Mouse (Mus musculus): ENCODE measurements around the gene Eef1akmt4. TPM values are rescaled to one million over a fixed set of nuclear protein-coding genes. Genes with fewer than 3 reads are reported as not detected.

The Eef1akmt4 gene
- polyA plus RNA-seq (2012; rRNA removed) = 28.0 and 33.0 TPM in 2 replicates
- 38.8 and 44.1 TPM in 2 replicates for polyA plus RNA-seq (2014; fragmentation: Nextera tagmentation; extraction: Ambion mirVana)

GRCm38 (mm10) chr16:20611357-20612227 is at the start of gene Eef1akmt4, which contains the start of the genes Gm49333 and Alg3:
TSS of gene Eef1akmt4 (plus strand) at chr16:20611593.
TSS of gene Gm49333 (plus strand) at chr16:20611610.
TSS of gene Alg3 (minus strand) at chr16:20611735.
- Histone ChIP-seq H3K27me3 (ENCODE audit: control insufficient read depth, insufficient read depth, low read length) (no peaks in the 10 kb centered on the region), H3K27ac (replicated peaks; ENCODE audit: low read depth, low read length) (peak within 1 kb of the TSS; percentile 74), H3K36me3 (ENCODE audit: control insufficient read depth, insufficient read depth, low read length) (peaks cover 13% of the 10 kb centered on the region), H3K9me3 (ENCODE audit: control insufficient read depth, low read length) (no peaks in the 10 kb centered on the region), H3K4me3 (replicated peaks; ENCODE audit: low read length) (peak within 1 kb of the TSS; percentile 77), H3K4me2 (replicated peaks; ENCODE audit: low read depth, low read length, severe bottlenecking) (peak within 1 kb of the TSS; percentile 99), H3K4me1 (ENCODE audit: control insufficient read depth, insufficient read depth, low read length) (0 out of 2 replicates have a peak, but pooled peaks cover 6% of the 10 kb centered on the region), H3K9ac (ENCODE audit: low read depth, low read length, severe bottlenecking) (peak within 1 kb of the TSS; percentile 76)
- DNase-seq (ENCODE audit: low spot score) = peak; percentile 95
- 2% methylated on average over 41 of the region's 41 CpGs for WGBS
- no peak; the same call in 1 of the 2 replicates for TF ChIP-seq POLR2A (IDR thresholded peaks at IDR 0.05; ENCODE audit: borderline replicate concordance, extremely low read depth, insufficient read depth, insufficient read length)
- peak; percentile 97 for ATAC-seq (ENCODE audit: low FRiP score, low read depth)

DNA sequence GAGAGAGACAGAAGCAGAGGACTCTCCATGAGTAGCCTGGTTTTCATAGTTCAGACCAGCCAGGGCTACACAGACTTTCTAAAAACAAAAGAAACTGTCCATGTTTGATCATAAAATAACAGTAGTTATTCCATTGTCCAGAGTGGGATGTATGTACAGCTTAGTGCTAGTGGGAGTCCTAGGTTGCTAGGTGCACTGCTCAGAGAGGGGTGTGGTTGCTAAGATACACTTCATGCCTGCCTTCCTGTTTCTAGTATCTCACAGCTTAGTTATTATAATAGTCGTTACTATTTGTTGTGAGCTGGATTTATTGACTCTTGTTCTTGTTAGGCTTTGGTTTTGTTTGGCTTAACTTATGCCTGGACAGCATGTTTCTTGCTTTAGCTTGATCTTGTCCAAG is 46.3 kb upstream of the Eef1akmt4 start:
- no peak overlapping the region for H3K9ac ChIP-seq (ENCODE audit: low read depth, low read length, severe bottlenecking)
- TF ChIP-seq POLR2A (IDR thresholded peaks at IDR 0.05; ENCODE audit: borderline replicate concordance, extremely low read depth, insufficient read depth, insufficient read length) = no peak
- H3K27me3 ChIP-seq (ENCODE audit: control insufficient read depth, insufficient read depth, low read length) = no peaks in the 10 kb centered on the region
- no peaks in the 10 kb centered on the region for H3K4me1 ChIP-seq (ENCODE audit: control insufficient read depth, insufficient read depth, low read length)
- no peak for ATAC-seq (ENCODE audit: low FRiP score, low read depth)
- DNase-seq (ENCODE audit: low spot score) = no peak
- no peak overlapping the region for H3K4me2 ChIP-seq (replicated peaks; ENCODE audit: low read depth, low read length, severe bottlenecking)
- H3K4me3 ChIP-seq (replicated peaks; ENCODE audit: low read length) = no peak overlapping the region
- H3K27ac ChIP-seq (replicated peaks; ENCODE audit: low read depth, low read length) = no peak overlapping the region
- no peaks in the 10 kb centered on the region for H3K9me3 ChIP-seq (ENCODE audit: control insufficient read depth, low read length)
- peaks cover 31% of the 10 kb centered on the region for H3K36me3 ChIP-seq (ENCODE audit: control insufficient read depth, insufficient read depth, low read length)
- WGBS = 74% methylated on average over 1 of the region's 1 CpGs

DNA sequence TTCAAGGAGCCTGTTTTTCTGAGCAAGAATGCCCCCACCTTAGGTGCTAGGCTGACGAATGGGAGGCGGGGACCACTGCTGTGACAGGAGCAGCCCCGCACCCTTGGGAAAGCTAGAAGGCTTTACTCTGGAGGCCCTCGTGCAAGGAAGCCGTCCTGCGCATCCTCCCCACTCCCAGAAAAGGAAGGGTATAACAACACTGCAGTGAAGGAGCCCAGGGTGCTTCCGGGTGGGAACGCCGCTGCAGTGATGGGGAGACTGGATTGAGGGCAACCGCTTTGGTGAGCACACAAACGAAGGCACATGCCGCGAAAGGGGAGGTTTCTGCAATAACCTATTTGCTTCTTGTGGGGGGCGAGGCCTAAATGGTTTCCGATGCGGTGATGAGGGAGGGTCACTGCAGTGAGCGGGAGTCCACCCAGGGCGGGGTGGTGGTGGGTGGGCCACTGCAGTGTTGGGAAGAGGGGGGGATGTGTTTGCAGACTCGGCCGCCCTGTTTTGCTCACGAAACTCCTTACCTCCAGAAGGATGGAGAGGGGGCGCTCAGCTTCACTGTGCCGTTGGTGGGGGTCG is 21.9 kb upstream of the Eef1akmt4 start, which contains the start of gene Vwa5b2:
TSS of gene Vwa5b2 (plus strand) at position 106 of the 573 bp plus-strand sequence.
- 1% methylated on average over 24 of the region's 24 CpGs for WGBS
- TF ChIP-seq POLR2A (IDR thresholded peaks at IDR 0.05; ENCODE audit: borderline replicate concordance, extremely low read depth, insufficient read depth, insufficient read length) = no peak
- peak within 1 kb of the TSS; percentile 52 for H3K4me3 ChIP-seq (replicated peaks; ENCODE audit: low read length)
- H3K36me3 ChIP-seq (ENCODE audit: control insufficient read depth, insufficient read depth, low read length) = no peaks in the 10 kb centered on the region
- peaks cover 17% of the 10 kb centered on the region for H3K4me1 ChIP-seq (ENCODE audit: control insufficient read depth, insufficient read depth, low read length)
- peak within 1 kb of the TSS; percentile 90 for H3K4me2 ChIP-seq (replicated peaks; ENCODE audit: low read depth, low read length, severe bottlenecking)
- H3K9ac ChIP-seq (ENCODE audit: low read depth, low read length, severe bottlenecking) = peak within 1 kb of the TSS; percentile 54
- DNase-seq (ENCODE audit: low spot score) (peak; percentile 8), ATAC-seq (ENCODE audit: low FRiP score, low read depth) (peak; percentile 61)
- H3K27me3 ChIP-seq (ENCODE audit: control insufficient read depth, insufficient read depth, low read length) = peaks cover 48% of the 10 kb centered on the region
- no peaks in the 10 kb centered on the region for H3K9me3 ChIP-seq (ENCODE audit: control insufficient read depth, low read length)
- H3K27ac ChIP-seq (replicated peaks; ENCODE audit: low read depth, low read length) = no peak within 1 kb of the TSS

DNA sequence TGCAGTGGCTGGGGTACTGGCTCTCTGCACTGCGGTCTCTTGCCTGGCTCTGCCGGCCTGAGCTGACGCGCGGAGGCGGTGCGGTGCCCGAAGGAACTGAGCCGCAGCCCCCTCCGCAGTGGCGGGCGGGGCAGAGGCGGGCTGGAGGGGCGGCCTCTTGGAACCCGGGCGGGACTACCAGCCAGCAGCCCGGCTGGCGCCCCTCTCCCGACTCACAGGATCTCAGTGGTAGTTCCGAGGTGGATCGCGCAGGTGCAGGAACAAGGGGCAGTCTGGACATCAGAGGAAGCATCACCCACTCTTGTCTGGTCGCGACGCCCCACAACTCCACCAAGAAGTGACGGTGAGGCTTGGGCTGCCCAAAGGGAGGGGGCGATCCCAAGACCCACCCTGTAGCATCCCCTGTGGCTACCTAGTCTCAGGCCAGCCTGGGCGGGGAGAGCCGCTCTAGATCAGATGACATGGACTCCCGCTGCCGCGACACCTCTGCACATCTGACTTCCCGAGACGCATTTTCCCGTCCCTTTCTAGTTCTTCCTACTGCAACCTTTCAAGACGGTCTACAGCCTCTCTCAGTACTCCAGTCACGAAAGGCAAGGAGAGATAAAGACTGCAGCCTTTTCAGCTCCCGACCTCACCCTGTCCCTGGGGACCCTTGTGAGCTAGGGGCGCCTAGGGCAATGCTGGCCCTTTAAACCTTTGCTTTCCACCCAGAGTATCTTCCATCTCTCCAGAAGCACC is 21.3 kb upstream of the Eef1akmt4 start:
- WGBS = 0% methylated on average over 37 of the region's 39 CpGs
- Histone ChIP-seq H3K4me2 (replicated peaks; ENCODE audit: low read depth, low read length, severe bottlenecking) (peak overlapping the region; percentile 90), H3K27ac (replicated peaks; ENCODE audit: low read depth, low read length) (no peak overlapping the region), H3K27me3 (ENCODE audit: control insufficient read depth, insufficient read depth, low read length) (peaks cover 48% of the 10 kb centered on the region), H3K9me3 (ENCODE audit: control insufficient read depth, low read length) (no peaks in the 10 kb centered on the region), H3K4me3 (replicated peaks; ENCODE audit: low read length) (peak overlapping the region; percentile 52), H3K36me3 (ENCODE audit: control insufficient read depth, insufficient read depth, low read length) (no peaks in the 10 kb centered on the region), H3K4me1 (ENCODE audit: control insufficient read depth, insufficient read depth, low read length) (peaks cover 17% of the 10 kb centered on the region), H3K9ac (ENCODE audit: low read depth, low read length, severe bottlenecking) (peak overlapping the region; percentile 54)
- TF ChIP-seq POLR2A (IDR thresholded peaks at IDR 0.05; ENCODE audit: borderline replicate concordance, extremely low read depth, insufficient read depth, insufficient read length) = no peak
- peak; percentile 73 for ATAC-seq (ENCODE audit: low FRiP score, low read depth)
- peak; percentile 25 for DNase-seq (ENCODE audit: low spot score)

DNA sequence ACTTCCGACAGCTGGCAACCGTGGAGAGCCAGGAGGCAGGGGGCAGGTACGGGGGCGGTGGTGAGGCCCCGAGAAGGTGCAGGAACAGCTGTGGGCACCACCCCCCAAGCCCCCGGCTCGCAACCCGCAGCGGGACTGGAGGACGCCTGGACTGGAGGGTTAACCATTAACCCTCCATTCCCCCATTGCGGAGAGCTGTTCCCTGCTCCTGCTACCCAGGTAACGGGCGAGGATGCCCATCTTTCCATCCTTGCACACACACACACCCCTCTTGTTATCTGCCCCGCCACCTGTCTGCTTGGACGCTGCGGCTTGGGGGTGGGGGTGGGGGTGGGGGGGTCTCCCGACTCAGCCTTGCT is 20.7 kb upstream of the Eef1akmt4 start:
- H3K27ac ChIP-seq (replicated peaks; ENCODE audit: low read depth, low read length) = no peak overlapping the region
- no peak for DNase-seq (ENCODE audit: low spot score)
- 4% methylated on average over 15 of the region's 17 CpGs for whole genome bisulfite sequencing
- H3K4me1 ChIP-seq (ENCODE audit: control insufficient read depth, insufficient read depth, low read length) = peaks cover 17% of the 10 kb centered on the region
- H3K4me3 ChIP-seq (replicated peaks; ENCODE audit: low read length) = peak overlapping the region; percentile 52
- no peaks in the 10 kb centered on the region for H3K36me3 ChIP-seq (ENCODE audit: control insufficient read depth, insufficient read depth, low read length)
- no peaks in the 10 kb centered on the region for H3K9me3 ChIP-seq (ENCODE audit: control insufficient read depth, low read length)
- peaks cover 48% of the 10 kb centered on the region for H3K27me3 ChIP-seq (ENCODE audit: control insufficient read depth, insufficient read depth, low read length)
- no peak for TF ChIP-seq POLR2A (IDR thresholded peaks at IDR 0.05; ENCODE audit: borderline replicate concordance, extremely low read depth, insufficient read depth, insufficient read length)
- no peak overlapping the region for H3K9ac ChIP-seq (ENCODE audit: low read depth, low read length, severe bottlenecking)
- H3K4me2 ChIP-seq (replicated peaks; ENCODE audit: low read depth, low read length, severe bottlenecking) = peak overlapping the region; percentile 90
- ATAC-seq (ENCODE audit: low FRiP score, low read depth) = no peak; the same call in 1 of the 2 replicates

All from limb, embryonic 14.5 days (tissue).